Mouse (Mus musculus) liver, embryonic 15.5 days (tissue): ENCODE data around the gene Urm1. TPM values are rescaled to one million over a fixed set of nuclear protein-coding genes. Genes with fewer than 3 reads are reported as not detected.
"Not testable (repeated sequence)": the region's sequence is repeated elsewhere in the genome, so short reads cannot be mapped to it uniquely, and the experiment has no call there.

Experiments
- ATAC-seq: fragments of 200-750 bp; cut with Nextera tagmentation; 2 replicates; pipeline ENCODE4 v1.8.0; 2017; ENCODE audit warnings: moderate number of reproducible peaks, mild to moderate bottlenecking, moderate library complexity; ENCODE audit not compliant: insufficient read depth
- H3K27ac ChIP-seq: fragments of 300-500 bp; sonication (generic); replicated peaks from 2 replicates; pipeline ENCODE4 v1.5.1; 2015; ENCODE audit warnings: mild to moderate bottlenecking, inconsistent platforms
- H3K27me3 ChIP-seq: fragments of 300-500 bp; sonication (generic); 2 replicates; pipeline ENCODE4 v1.6.1; 2015; ENCODE audit warnings: mild to moderate bottlenecking, inconsistent platforms
- H3K36me3 ChIP-seq: fragments of 300-500 bp; sonication (generic); replicated peaks from 2 replicates; pipeline ENCODE4 v1.6.1; 2015; ENCODE audit warnings: moderate library complexity, mild to moderate bottlenecking, inconsistent platforms
- H3K4me1 ChIP-seq: fragments of 300-500 bp; sonication (generic); replicated peaks from 2 replicates; pipeline ENCODE4 v1.6.1; 2015; ENCODE audit warnings: inconsistent platforms
- H3K4me2 ChIP-seq: fragments of 300-500 bp; sonication (generic); 2 replicates; pipeline ENCODE4 v1.6.1; 2015; ENCODE audit warnings: moderate library complexity, mild to moderate bottlenecking, inconsistent platforms
- H3K4me3 ChIP-seq: fragments of 300-500 bp; sonication (generic); replicated peaks from 2 replicates; pipeline ENCODE4 v1.5.1; 2015; ENCODE audit warnings: mild to moderate bottlenecking, inconsistent platforms
- H3K9ac ChIP-seq: fragments of 300-500 bp; sonication (generic); 2 replicates; pipeline ENCODE4 v1.6.1; 2015; ENCODE audit warnings: moderate library complexity, mild to moderate bottlenecking, inconsistent platforms
- H3K9me3 ChIP-seq: fragments of 300-500 bp; sonication (generic); replicated peaks from 2 replicates; pipeline ENCODE4 v1.6.1; 2016; ENCODE audit warnings: inconsistent platforms
- WGBS: fragments of 180-500 bp; shearing (Covaris S2); methylation state at CpG from one replicate; pipeline ENCODE4 v1.1.7; 2015; ENCODE audit warnings: mixed read lengths; ENCODE audit not compliant: insufficient replicate concordance; 5-methylcytosine and 5-hydroxymethylcytosine counted together
- polyA plus RNA-seq: library from polyadenylated mRNA; unstranded; fragments of >200 nt; fragmentation: Nextera tagmentation; extraction: Ambion mirVana; gene quantifications from 2 replicates; pipeline ENCODE4 v1.2.1, GENCODE M21; 2015

The Urm1 gene
- polyA plus RNA-seq, 1 experiment from 2014 or later = 8.0 TPM

GRCm38 (mm10) chr2:29869646-29870451, 50.0 kb downstream of the Urm1 start:
- ATAC-seq = peak; percentile 93
- H3K4me1 ChIP-seq = peaks cover 58% of the 10 kb centered on the region
- peaks cover 43% of the 10 kb centered on the region for H3K36me3 ChIP-seq
- peak overlapping the region; percentile 84 for H3K9ac ChIP-seq
- H3K4me3 ChIP-seq = peak overlapping the region; percentile 93
- peak overlapping the region; percentile 86 for H3K4me2 ChIP-seq
- no peaks in the 10 kb centered on the region for H3K27me3 ChIP-seq
- peak overlapping the region; percentile 100 for H3K27ac ChIP-seq
- under 1% methylated on average over 17 of the region's 17 CpGs for WGBS
- no peaks in the 10 kb centered on the region for H3K9me3 ChIP-seq

GRCm38 (mm10) chr2:29872581-29873295, 52.9 kb downstream of the Urm1 start:
- WGBS = 93% methylated on average over 10 of the region's 10 CpGs
- Histone ChIP-seq H3K4me1 (peaks cover 56% of the 10 kb centered on the region), H3K9me3 (no peaks in the 10 kb centered on the region), H3K9ac (no peak overlapping the region), H3K27me3 (no peaks in the 10 kb centered on the region), H3K36me3 (peaks cover 67% of the 10 kb centered on the region), H3K4me2 (peak overlapping the region; percentile 86; the same call in 1 of the 2 replicates), H3K4me3 (no peak overlapping the region; the same call in 1 of the 2 replicates), H3K27ac (peak overlapping the region; percentile 38; the same call in 1 of the 2 replicates)
- ATAC-seq = no peak

DNA sequence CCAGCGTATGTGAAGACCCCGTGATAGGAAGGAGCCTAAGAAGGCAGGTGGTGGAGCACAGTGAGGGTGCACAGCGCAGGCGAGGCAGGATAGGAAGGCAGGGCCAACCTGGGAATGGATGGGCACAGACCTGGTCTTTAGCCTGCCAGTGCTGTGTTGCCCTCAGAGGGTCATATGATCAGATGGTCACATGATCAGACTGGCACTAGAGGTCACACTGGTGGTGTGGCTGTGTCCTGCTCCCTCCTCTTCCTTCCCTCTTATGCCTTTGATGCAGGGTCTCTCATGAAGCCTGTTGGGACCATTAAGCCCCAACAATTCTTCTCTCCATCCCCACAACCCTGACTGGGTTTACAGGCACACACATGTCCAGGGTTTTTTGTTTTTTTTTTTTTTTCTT, 53.9 kb downstream of the Urm1 start:
- H3K4me1 ChIP-seq = peaks cover 47% of the 10 kb centered on the region
- ATAC-seq = no peak
- no peak overlapping the region; the same call in 1 of the 2 replicates for H3K27ac ChIP-seq
- no peaks in the 10 kb centered on the region for H3K27me3 ChIP-seq
- H3K4me3 ChIP-seq = no peak overlapping the region
- no peaks in the 10 kb centered on the region for H3K9me3 ChIP-seq
- H3K36me3 ChIP-seq = peaks cover 76% of the 10 kb centered on the region
- H3K4me2 ChIP-seq = no peak overlapping the region
- whole genome bisulfite sequencing = 76% methylated on average over 4 of the region's 4 CpGs
- no peak overlapping the region for H3K9ac ChIP-seq

GRCm38 (mm10) chr2:29878061-29878460, 58.2 kb downstream of the Urm1 start:
- WGBS = 78% methylated on average over 4 of the region's 4 CpGs
- 0 out of 2 replicates have a peak, but pooled peaks cover 8% of the 10 kb centered on the region for H3K4me1 ChIP-seq
- H3K9ac ChIP-seq = no peak overlapping the region
- no peak overlapping the region for H3K4me2 ChIP-seq
- no peak overlapping the region for H3K27ac ChIP-seq
- no peak overlapping the region for H3K4me3 ChIP-seq
- no peaks in the 10 kb centered on the region for H3K9me3 ChIP-seq
- H3K27me3 ChIP-seq = no peaks in the 10 kb centered on the region
- ATAC-seq = no peak
- H3K36me3 ChIP-seq = peaks cover 85% of the 10 kb centered on the region

GRCm38 (mm10) chr2:29879191-29879590, 59.3 kb downstream of the Urm1 start:
- H3K4me1 ChIP-seq = no peaks in the 10 kb centered on the region
- no peak overlapping the region for H3K9ac ChIP-seq
- no peak overlapping the region for H3K27ac ChIP-seq
- H3K9me3 ChIP-seq = no peaks in the 10 kb centered on the region
- ATAC-seq = no peak
- no peak overlapping the region for H3K4me2 ChIP-seq
- H3K4me3 ChIP-seq = no peak overlapping the region
- 83% methylated on average over 8 of the region's 8 CpGs for whole genome bisulfite sequencing
- no peaks in the 10 kb centered on the region for H3K27me3 ChIP-seq
- H3K36me3 ChIP-seq = peaks cover 74% of the 10 kb centered on the region

- H3K9me3 ChIP-seq = no peaks in the 10 kb centered on the region
- 83% methylated on average over 17 of the region's 17 CpGs for WGBS
- H3K36me3 ChIP-seq = peaks cover 64% of the 10 kb centered on the region
- no peak for ATAC-seq
- no peak overlapping the region for H3K9ac ChIP-seq
- no peaks in the 10 kb centered on the region for H3K27me3 ChIP-seq
- H3K4me3 ChIP-seq = no peak overlapping the region
- no peak overlapping the region for H3K4me2 ChIP-seq
- no peaks in the 10 kb centered on the region for H3K4me1 ChIP-seq
- no peak overlapping the region for H3K27ac ChIP-seq
Measured at GRCm38 (mm10) chr2:29879964-29880830, 60.3 kb downstream of the Urm1 start.

- WGBS = 56% methylated on average over 9 of the region's 9 CpGs
- H3K9me3 ChIP-seq, H3K27ac ChIP-seq, H3K4me2 ChIP-seq, ATAC-seq, H3K9ac ChIP-seq, H3K4me3 ChIP-seq: not testable (repeated sequence)
- H3K27me3 ChIP-seq = peaks cover 14% of the 10 kb centered on the region
- peaks cover 15% of the 10 kb centered on the region for H3K36me3 ChIP-seq
- peaks cover 23% of the 10 kb centered on the region for H3K4me1 ChIP-seq
Measured at GRCm38 (mm10) chr2:29886659-29887292, 66.9 kb downstream of the Urm1 start.

- peaks cover 25% of the 10 kb centered on the region for H3K4me1 ChIP-seq
- peak within 1 kb of the TSS; percentile 97 for H3K9ac ChIP-seq
- H3K36me3 ChIP-seq = peaks cover 33% of the 10 kb centered on the region
- H3K27ac ChIP-seq = peak within 1 kb of the TSS; percentile 91
- peak within 1 kb of the TSS; percentile 98 for H3K4me2 ChIP-seq
- ATAC-seq = peak; percentile 77
- H3K27me3 ChIP-seq = peaks cover 14% of the 10 kb centered on the region
- under 1% methylated on average over 70 of the region's 70 CpGs for WGBS
- H3K9me3 ChIP-seq = no peaks in the 10 kb centered on the region
- H3K4me3 ChIP-seq = peak within 1 kb of the TSS; percentile 94
Measured at GRCm38 (mm10) chr2:29889066-29889944, 69.4 kb downstream of the Urm1 start, which contains the start of gene Odf2. Gene Odf2, plus strand, starts transcription at chr2:29889221.

DNA sequence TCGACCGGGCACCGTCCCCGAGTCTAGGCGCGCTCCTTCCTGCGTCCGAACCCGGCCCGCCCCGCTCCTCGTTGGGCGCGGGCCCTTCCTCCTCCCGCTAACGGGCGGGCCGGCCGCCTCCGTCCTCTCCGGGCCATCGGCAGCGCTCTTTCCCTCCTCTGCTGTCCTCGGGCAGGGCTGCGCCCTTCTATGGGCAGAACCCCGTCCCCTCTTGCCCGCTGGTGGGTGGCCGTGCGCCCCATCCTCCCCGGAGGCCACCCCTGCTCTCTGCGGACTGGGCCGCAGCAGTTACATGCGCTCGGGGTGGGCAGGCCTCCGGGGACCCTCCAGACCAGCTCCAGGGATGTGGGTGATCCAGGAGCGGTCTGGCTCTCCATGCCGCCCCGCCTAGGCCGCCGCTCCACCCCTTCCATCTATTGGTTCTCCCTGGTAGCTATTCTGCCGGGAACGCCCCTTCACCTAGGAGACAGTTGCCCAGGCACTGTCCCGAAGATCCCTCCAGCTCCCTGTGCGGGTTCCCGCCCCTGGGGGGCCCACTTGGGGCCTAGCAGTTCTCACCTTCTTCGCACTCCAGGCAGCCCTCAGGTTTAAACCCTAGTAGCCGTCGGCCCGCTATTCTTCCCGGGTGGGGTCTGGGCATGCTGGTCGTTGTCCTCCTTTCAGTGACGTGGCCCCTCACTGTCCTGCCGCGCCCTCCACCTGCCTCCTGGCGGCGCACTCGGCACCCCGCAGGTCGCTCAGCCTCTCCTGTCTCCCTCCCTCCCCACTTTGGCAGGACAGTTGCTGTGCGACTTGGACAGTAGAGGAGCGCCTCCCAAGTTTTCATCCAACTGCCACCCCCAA, 70.3 kb downstream of the Urm1 start:
- no peaks in the 10 kb centered on the region for H3K9me3 ChIP-seq
- H3K9ac ChIP-seq = peak overlapping the region; percentile 97
- peaks cover 42% of the 10 kb centered on the region for H3K36me3 ChIP-seq
- peak overlapping the region; percentile 98 for H3K4me2 ChIP-seq
- H3K27me3 ChIP-seq = peaks cover 14% of the 10 kb centered on the region
- peak; percentile 94 for ATAC-seq
- peaks cover 25% of the 10 kb centered on the region for H3K4me1 ChIP-seq
- under 1% methylated on average over 60 of the region's 61 CpGs for WGBS
- peak overlapping the region; percentile 91 for H3K27ac ChIP-seq
- H3K4me3 ChIP-seq = peak overlapping the region; percentile 94
